Mouse (Mus musculus) right cerebral cortex, adult 2 months (tissue): ENCODE measurements around the gene Atp6v1g2.

Experiments used
- DNase-seq, 2 experiments: peaks; one replicate each; pipeline ENCODE4 v3.0.0; 2021 to 2022; ENCODE audit warnings: low spot score in 2 of 2

Gene Atp6v1g2

GRCm38 (mm10) chr17:35285431-35285830, 52.0 kb downstream of the Atp6v1g2 start:
- DNase-seq = no peak
